Mouse (Mus musculus) ovary, postnatal 10 days (tissue): Measurements from ENCODE around the gene Dag1.
"Not testable (repeated sequence)": the region's sequence is repeated elsewhere in the genome, so short reads cannot be mapped to it uniquely, and the experiment has no call there.

Experiments used
- DNase-seq: peaks from one replicate; pipeline ENCODE4 v3.0.0; 2022; ENCODE audit warnings: low spot score

Gene Dag1

DNA sequence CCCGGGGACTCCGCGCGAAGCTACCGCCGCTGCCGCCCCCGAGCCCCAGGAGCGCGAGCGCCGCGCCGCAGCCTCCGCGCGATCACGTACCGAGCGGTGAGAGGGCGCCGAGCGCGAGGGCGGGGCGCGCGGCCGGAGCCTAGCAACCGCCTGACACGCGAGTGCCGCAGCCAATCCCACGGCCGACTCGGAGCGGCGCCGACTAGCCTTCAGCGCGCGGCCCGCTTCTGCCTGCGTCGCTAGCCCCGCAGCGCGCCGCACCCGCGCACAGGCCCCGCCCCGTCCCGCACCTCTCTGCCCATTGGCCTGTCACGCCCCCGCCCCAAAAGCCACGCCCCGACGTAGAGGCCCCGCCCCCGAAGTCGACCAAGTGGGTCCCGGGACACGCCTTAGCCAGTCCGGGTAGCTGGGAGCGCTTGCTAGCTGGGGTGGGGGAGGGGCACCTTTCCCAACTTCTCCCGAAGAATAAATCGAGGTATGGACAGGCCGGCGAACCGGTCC lies at the start of gene Dag1:
TSS of gene Dag1 (minus strand) at position 269 of the 501 bp plus-strand sequence.
- DNase-seq = peak; percentile 98

DNA sequence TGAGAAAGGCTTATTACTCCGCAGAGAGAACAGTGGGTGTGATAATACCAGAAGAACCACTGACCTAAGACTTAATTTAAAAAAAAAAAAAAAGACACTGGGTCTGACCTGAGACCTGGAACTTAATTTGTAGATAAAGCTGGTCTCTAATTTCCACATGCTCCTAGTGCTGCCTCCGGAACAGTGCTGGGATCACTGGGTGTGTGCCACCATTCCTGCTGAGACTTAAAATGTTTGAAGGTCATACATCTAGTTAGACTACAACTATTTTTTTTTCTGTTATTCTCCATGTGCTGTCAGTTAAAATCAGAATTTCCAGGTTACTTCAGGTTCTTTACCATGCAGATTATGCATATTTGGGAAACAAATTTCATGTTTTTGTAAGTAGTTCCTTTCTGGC lies 44.4 kb upstream of the Dag1 start:
- DNase-seq = no peak

DNA sequence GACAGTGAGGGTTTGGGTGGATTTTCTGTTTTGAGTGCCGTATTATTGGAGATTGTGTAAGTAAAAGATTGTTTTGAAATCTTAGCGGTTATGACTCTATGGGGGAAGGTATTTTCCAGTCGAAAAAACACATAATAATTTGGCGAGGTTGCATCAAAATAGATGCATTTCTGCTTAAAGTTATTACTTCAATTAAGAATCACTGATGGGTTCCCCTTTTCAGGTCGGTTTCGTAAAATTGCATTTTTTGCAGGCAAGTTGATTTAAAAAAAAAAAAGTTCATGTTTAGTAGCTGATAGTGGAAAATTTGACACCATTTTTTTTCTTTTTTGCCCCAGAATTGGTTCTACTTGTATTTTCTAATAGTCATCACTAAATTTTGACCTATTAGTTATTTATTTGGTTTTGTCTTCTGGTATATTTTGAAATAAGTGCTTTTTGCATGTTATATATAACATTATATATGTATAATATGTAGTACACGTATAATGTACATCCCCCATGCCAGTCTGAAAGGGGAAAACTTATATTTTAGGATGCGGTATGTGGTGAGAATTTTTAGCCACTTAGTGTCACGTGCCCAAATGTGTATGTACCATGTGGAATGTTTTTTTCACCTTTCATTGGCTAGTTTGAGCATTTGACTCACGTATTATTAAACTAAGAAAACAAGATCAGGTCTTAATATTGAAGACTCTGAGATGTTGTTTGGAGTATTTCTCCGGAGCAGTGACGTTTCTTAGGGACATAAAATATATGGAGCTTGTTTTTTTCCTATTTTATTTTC lies 43.5 kb upstream of the Dag1 start:
- DNase-seq = no peak

DNA sequence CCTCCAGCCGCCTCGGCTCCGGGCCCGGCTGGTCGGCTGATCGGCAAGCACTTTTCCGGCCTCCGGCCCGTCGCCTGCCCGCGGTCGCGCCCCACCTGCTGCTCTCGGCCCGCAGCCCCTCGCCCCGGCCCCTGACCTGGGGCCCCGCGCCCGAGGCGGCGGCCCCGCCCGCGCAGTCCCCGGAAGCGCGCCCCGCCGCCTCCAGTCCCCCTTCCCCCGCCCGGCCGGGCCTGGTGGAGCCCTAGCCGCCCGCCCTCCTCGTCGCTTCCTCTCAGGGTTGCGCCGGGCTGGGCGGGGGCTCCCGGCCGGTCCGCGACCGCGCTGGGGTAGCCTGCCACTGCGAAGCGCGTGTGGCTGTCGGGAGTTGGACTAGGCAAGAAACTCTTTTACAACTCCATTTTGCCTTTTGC lies 42.8 kb upstream of the Dag1 start:
- DNase-seq = no peak

DNA sequence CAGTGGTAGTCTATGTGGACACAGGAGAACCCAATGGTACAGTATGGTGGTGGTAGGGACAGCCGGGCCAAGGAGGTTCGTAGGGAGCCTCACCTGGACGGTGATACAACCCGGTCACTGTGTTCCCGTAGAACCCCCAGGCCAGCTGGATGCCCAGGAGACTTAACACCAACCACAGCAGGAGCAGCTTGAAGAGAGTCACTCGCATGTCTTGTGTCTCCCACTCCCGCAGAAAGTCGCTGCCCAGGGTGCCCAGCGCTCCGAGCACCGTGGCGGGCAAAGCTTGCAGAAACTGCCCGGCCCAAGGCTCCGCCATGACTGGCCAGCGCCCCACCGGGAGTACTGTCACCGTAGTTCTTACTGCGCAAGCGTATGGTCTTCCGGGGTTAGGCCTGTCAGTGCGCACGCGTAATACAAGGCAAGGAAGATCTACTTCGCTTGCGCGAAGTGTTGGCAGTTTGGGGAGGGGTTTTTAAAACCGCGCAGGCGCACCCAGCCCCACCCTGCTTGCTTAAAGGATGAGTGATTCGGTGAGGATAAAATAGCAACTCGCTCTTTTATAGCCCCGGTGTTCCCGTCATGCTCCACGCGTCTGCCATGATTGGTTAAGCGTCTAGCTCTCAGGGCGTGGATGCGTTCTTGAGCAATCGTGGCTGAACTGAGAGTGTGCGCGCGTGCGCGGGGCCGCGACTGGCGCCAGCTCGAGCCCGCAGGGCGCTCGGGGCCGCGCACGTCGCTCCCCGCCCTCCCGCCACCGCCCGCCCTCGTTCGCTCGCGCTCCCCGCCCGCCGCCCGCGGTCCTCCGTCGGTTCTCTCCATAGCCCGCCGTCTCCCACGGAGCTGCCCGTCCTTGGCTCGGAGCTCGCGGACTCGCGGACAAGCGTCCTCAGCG lies 42.1 kb upstream of the Dag1 start, which contains the start of the genes Rhoa and Tcta:
TSS of gene Rhoa (plus strand) at position 501 of the 892 bp plus-strand sequence.
TSS of gene Tcta (minus strand) at position 532 of the 892 bp plus-strand sequence.
- peak; percentile 90 for DNase-seq

DNA sequence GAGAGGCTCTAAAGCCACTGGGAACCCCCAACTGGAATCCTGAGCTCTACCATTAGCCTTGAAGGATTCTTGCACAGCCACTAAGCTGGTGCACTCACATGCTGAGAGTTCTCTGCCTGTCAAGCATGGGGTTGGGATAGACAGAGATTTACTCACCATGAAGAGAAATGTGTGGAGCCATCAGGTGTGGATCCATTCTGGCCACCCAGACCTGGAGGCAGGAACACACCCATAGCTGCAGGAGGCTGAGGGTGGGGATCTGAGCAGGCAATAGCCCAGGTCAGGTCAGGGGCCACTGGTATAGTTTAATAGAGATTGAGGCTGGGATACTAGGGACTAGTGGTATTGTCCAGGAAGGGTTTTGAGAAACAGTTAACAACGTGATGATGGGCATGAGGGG lies 41.4 kb upstream of the Dag1 start:
- no peak for DNase-seq

DNA sequence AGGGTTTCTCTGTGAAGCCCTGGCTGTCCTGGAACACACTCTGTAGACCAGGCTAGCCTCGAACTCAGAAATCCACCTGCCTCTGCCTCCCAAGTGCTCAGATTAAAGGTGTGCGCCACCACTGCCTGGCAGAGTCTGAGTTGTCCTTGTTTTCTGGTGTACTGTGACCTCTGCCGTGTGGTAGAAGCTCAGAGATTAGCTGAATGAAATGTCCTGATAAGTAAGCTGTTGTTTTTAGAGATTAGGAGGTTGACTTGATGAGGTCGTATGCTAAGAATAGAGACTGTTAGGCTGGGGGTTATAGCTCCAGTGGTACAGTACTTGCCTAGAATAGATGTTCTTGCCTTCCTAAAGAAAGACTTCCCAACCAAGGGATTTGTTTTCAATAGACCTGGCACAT lies 41.0 kb upstream of the Dag1 start:
- no peak for DNase-seq

DNA sequence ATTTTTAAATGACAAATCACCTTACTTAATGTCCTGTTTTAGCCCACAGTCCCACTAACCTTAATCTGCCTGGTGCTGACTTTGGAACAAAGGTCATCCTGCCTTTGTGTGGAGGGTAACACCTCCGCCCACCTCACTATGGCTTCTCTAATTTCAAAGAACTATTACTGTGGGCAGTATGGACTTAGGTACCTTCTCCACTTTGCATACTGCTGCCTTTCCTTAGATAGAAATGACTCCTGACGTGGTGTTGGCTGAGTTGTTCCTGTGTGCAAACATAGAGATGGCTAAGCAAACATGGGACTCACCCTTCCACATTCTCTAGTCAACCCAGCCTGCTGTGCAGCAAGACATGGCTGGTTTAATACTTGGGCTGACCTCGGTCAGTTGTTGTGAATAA lies 38.1 kb upstream of the Dag1 start:
- no peak for DNase-seq

DNA sequence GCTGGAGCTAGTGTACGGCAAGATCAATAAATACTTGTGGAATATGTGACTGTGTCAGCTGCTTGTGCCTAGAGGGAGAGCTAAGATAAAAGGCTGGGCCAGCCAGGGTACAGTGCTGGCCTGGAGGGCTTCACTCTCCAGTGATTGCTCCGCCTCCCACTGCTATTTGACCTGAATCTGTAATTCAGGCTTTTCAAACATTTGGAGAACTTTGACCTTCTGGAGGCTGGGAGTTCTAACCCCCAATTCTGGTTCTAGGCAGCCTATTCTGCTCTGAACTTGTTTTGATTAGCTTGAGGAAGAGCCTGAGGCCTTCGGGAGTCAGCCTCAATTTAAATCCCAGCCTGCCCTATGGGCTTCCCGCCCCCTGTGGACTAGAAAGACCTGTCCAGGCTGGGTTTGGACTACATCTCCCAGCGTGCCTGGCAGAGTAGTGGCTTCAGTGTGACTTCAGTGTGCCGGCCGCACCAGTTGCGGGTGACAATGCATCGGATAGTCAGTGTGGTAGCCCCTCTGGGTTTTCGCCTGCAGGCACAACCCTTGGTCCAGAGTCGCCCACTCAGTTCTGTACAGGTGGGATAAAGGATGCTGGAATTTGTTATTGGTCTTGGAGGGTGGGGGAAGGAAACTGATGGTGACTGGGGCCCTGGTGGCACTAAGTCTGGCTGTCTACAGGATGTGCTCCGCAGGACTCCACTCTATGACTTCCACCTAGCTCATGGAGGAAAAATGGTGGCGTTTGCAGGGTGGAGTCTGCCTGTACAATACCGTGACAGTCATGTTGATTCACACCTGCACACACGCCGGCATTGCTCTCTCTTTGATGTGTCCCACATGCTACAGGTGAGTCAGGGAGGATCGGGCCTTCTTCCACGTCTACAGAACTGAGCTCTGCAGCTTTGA lies 32.9 kb upstream of the Dag1 start, which contains the start of gene Amt:
TSS of gene Amt (plus strand) at position 401 of the 903 bp plus-strand sequence.
- no peak for DNase-seq

DNA sequence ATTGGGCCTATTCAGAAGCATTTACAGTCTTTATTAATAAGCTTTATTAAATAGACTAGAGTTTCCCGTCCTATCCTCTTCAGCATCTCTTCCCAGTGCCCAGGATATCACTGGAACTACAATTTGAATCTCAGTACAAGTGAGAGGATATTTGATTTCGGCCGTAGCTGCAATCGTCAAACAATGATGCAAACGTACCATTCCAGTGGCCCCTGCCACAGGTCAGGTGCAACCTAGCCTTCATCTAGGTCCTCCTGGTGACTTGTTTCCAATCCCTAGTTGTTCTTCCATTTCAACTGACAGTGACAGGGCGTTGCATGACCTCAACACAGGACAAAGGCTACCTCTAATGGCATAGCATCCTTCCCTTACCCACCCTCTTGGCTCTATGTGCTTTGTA lies 27.0 kb upstream of the Dag1 start:
- DNase-seq = no peak

DNA sequence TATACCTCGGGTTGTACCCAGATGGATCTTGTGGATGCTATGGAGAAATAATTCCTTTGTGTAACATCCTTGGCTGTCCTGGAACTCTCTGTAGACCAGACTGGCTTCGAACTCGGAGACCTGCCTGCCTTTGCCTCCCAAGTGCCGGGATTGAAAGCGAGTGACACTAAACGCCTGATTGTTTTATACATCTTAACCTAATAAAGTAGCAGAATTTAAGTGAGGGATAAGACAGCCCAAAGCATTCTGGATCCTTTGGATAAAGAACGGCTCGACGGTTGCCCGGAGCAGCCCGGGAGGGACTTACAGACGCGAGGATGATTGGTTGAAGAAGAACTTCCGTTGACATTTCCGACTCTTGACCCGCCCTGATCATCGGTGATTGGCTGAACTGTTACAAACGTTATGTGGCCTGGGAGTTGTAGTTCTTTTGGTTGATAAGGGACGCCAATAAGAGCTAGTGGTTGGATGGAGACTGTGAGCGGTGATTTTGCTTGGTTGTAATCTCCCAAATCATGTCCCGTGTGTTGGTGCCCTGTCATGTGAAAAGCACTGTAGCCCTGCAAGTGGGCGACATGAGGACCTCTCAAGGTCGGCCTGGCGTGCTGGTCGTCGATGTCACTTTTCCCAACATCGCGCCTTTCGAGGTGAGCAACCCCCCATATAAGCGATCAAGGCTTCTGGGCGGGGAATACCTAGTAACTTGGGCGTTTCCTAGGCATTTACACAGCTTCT lies 26.4 kb upstream of the Dag1 start, which contains the start of gene Nicn1:
TSS of gene Nicn1 (plus strand) at position 414 of the 735 bp plus-strand sequence.
- DNase-seq = peak; percentile 38

DNA sequence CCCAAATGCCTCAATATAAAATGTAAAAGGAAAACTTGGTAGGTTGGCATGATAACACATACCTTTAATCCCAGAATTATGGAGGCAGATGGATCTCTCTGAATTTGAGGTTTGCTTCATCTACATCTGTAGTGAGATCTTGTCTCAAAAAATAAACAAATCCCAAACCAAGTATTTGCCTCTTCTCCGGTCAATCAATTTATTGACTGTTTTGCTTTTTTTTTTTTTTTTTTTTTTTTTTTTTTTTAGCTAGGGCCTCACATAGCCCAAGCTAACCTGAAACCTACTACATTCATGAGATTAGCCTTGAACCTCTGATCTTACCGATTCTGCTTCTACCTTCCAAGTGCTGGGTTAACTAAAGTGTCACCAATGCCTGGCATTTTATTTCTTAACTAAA lies 25.6 kb upstream of the Dag1 start:
- DNase-seq = no peak

DNA sequence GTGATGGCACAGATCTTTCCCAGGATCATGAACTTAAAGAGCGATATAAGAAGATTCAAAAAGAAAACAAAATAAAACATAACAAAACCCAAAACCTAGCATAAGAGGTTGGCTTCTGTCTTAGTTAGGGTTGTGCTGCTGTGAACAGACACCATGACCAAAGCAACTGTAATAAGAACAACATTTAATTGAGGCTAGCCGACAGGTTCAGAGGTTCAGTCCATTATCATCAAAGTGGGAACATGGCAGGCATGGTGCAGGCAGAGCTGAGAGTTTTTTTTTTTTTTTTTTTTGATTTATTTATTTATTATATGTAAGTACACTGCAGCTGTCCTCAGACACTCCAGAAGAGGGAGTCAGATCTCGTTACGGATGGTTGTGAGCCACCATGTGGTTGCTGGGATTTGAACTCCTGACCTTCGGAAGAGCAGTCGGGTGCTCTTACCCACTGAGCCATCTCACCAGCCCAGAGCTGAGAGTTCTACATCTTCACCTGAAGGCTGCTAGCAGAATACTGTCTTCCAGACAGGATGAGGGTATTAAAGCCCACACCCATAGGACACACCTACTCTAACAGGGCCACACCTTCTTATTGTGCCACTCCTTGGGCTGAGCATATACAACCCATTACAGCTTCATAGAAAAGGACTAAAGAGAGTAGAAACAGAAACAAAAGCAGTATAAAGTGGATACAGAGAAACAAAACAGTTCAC lies 23.9 kb upstream of the Dag1 start:
- DNase-seq = not testable (repeated sequence)

DNA sequence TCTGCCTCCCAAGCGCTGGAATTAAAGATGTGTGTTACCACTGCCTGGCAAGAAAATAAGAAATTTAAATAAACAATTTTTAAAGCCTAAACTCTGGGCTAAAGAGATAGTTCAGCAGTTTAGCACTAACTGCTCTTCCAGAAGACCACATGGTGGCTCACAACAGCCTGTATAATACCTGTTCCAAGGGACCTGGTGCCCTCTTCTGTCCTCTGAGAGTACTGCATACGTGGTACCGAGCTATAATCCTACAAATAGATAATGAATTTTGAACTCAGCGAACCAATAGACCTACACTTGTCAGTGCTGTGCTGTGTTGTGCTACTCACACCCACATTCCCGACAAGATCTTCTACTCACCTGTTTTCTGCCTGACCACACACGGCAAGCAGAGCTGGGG lies 20.7 kb upstream of the Dag1 start:
- no peak for DNase-seq

DNA sequence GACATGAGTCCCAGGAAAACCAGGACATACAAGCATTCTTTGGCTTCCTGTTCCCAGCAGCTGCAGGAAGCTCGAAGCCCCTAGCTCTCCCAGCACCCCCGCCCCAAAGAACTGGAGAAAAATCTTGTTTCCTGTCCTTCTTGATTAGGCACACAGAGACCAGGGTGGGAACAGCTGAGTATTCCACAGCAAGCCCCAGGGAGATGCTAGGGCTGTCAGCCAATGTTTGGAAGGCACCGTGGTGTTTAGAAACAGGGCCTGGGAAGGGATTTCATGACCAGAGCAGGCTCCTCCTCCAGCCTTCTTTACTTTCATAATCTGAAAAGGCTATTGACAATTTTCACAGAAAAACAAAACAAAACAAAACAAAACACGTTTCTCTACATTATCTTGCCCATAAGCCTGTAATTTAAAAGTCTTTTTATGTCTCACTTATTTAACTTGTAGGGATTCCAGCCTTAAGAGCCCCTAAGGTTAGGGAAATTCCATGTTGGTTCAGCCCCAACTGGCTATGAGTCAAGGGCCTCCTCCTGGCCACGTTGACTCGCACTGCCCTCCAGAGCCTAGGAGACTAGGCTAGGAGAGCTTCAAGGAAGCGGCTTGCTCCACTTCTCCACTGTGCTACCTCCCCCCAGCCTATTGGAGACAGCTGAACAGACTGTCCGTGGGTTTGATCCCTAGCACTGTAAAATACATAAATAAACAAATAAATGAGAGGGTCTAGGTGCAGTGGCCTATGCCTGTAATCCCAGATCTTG lies 16.5 kb upstream of the Dag1 start:
- DNase-seq = peak; percentile 29

DNA sequence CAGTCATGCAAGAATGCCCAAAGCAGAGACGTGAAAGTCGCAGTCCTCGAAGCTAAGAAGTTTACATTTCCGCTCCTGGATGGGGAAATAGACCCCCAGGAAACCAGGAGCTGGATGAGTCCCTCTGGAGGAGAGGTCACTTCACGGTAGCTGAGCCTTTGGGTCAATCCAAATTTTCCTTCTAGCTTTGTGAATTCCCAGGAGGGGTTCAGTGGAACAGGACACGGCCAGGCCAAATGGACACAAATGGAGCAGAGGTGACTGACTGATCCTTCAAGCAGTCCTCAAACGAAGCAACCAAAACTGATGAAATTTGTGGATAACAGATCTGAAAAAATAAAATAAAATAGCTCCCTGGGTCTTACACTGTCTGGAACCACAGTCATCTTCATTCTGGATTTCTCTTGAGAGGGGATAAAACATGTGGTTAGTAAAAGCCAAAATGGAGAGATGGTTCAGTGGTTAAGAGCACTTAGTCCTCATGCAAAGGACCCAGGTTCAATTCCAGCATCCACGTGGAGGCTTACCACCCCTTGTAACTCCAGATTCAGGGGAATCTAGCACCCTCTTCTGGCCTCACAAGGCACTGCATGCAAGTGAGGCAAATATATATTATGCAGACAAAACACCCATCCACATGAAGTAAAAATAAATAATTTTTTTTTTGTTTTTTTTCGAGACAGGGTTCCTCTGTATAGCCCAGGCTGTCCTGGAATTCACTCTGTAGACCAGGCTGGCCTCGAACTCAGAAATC lies 15.1 kb upstream of the Dag1 start:
- no peak for DNase-seq

DNA sequence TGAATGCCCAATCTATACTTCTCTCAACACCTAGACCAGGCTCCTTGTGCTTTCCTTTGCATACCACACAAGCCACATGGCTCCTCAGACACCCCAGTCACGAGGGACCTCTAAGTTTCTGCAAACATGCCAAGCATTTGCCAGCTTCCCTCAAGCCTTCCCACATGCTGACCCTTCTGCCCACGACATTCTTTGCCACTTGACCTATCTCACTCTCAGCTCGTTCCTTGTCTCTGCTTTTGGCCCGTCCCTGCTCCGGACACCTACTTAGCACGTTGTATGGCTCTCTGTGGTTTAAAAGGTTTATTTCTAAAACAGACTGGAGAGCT lies 11.5 kb upstream of the Dag1 start:
- DNase-seq = no peak

DNA sequence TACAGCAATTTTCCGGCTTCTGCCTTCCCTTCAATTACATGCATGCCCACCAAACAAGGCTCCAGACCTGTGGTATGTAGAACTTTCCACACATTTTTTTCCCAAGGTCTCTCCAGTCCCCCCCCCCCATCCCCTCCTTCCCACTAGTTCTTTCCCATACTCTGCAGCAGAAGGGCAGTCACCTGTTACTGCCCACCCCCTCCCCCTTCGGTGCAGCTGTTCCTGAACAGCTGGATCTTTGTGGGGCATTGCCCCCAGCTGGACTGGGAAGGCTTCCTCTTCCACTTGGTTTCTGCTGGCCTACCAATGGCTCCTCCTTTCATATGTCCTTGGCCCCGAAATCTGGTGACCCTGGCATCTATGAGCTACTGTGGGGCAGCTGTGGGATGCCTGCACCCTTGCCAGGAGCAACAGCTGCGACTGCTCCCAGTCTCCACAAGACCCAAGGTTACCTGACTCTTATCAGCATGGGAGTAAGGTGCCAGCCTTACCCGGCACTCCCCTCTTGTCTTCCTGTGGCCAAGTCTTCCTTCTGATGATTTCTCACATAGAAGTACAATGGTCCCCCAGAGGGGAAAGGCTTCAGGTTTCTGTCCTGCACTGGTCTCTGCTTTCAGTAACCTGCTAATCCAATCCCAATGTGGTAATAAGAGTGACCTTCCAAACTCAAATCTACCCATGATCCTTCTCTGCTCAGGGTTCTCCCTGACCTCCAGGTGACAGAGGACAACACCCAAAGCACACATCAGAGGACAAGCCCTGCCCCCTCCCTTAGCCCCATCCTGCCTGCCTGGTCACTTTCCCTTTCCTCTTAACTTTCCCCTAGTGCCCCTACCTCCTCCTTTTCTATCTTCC lies 10.9 kb upstream of the Dag1 start:
- DNase-seq = no peak
